Mouse (Mus musculus): ENCODE data around the gene Bsg.

Bsg gene

DNA sequence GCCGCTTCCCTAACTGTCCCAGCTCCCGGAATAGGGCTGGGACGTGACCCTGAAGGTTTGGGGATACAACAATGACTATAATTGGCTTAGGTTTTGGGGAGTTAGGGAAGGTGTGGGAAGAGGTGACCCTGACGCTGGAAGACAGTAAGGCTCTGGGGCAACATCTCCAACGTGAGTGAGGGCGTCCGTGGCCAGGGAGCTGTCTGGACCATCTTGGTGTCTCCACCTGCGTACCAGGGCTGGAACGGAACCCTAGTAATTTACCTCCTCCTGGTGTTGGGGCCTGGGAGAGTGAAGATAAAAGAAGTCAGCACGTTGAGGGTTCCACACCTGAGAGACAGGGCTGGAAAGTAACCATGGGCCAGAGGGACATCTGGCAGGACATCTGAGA is 674 bp downstream of the Bsg start:
- no peak for DNase-seq (ENCODE audit: low read depth, low spot score)

DNA sequence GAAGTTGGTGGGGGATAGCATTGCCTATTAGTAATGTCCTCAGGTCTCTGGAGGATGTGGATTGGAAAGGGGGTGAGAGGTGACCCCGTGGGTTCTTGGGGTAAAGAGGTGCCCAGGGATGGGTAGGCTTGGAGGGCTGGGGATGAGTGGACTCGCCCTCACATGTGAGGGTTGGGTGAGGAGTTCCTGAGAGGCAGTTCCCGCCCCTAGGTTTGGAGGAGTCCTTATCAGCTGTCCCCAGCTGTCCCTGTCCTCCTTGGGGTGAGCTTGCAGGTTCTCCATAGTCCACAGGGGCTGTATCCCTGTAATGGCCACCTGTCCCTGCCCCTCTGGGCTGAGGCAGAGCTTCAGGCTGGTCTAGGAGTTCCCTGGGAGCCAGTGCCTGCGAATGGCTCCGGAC is 1.7 kb downstream of the Bsg start:
- no peak for DNase-seq (ENCODE audit: low read depth, low spot score)

DNA sequence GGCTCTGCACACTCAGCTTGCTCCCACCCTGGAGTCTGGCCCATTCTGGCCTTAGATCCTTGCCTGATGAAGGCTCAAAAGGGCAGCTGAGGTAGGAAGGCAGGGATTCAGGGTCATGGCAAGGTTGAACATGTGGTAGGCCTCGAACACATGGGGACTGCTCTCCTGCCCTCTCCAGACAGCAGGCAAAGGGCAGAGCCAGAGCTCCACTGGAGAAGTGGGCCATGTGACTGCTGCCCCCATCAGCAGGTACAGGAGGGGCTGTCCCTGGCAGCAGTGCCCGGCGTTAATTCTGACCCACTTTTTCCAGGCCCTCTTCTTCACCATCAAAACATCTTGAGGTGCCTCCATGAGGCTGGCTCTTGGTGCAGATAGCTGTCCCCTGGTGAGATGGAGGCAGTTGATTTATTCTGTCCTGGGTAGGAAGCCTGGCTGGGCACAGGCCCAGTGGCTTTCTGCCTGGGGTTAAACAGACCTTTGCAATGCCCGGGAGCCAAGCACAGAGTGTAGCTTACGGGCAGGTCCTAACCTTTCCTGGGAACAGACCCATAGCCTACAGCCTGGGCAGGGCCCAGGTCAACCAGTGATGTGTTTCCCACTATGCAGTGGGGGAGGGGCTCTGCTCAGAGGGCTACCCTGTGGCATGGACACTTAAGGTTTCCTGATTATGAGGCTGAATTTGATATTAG is 2.3 kb downstream of the Bsg start:
- DNase-seq (ENCODE audit: low read depth, low spot score), result no peak

DNA sequence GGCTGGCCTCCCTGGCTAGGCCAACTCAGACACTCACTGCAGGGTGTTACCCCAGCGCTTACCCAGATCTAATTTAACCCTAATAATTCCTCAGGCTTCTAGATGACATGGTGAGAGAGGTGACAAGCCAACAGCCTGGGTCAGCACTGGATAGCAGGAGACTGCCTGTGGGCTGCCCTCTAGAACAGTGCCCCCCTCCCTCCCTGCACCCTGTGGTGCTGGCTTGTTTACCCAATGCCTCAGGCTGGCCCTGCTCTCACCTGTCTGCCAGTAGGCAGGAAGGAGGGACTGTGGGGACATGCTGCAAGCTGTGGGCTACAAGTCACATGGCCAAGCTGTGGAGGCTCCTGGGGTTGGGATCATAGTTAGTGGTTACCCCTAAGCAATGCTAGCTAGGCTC is 2.9 kb downstream of the Bsg start:
- no peak for DNase-seq (ENCODE audit: low read depth, low spot score)

DNA sequence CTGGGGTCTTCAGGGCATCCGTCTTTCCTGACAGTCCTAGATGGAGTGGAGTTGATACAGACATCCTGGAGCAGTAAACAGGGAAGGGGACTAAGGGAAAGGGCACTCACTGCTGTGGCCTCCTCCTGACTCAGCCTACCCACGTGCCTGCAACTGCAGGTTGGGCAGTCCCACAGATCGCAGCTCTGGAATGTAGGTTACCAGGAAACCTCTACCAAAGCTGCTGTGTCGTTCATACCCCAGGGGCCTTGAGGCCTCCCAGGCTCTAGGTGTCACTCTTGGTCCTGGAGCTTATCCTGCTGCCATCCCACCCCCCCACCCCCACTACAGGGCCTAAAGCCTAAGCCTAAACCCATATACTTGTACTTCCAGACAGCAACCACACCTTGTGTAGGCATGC is 3.5 kb downstream of the Bsg start:
- no peak for DNase-seq (ENCODE audit: low read depth, low spot score)

DNA sequence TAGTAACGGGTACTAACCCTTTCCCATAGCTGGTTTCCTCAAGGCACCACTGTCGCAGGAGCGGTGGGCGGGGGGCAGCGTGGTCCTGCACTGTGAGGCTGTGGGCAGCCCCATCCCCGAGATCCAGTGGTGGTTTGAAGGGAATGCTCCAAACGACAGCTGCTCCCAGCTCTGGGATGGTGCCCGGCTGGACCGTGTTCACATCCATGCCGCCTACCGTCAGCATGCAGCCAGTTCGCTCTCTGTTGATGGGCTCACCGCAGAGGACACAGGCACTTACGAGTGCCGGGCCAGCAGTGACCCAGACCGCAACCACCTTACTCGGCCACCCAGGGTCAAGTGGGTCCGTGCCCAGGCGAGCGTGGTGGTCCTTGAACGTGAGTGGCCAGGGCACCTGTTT is 4.4 kb downstream of the Bsg start:
- DNase-seq (ENCODE audit: low read depth, low spot score), result no peak

DNA sequence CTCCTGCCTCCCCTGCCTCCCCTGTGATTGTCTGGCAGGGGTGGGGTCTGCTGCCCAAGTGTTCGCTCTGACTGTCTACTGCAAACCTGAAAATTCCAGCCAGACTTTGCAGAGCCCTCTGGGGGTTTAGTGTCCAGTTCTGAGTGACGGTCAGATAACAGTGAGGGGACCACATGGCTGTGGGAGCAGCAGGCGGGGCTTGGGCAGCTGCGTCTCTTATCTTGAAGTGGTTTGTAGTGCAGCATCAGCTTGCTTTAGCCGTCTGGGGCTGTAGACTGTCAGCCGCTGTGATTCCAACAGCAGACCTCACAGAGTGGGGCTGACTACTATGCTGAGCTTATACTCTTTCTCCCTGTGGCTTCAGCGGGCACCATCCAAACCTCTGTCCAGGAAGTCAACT is 5.0 kb downstream of the Bsg start:
- no peak for DNase-seq (ENCODE audit: low read depth, low spot score)

DNA sequence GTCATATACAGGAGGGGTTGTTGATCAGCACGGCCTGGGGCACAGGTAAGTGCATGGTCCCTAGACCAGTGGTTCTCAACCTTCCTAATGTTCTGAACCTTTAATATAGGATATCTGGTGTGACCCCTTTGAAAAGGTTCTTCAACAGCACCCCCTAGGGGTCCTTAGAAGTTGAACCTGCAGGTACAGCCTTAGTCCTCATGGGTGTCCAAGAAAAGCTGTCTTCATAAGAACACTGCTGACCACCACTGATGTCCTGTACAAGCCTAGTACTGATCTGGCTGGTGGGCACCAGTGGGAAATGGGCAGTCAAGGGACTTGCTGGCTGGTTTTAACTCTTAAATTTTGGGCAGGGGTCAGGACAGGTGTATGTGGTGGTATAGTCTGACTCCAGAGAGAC is 7.7 kb downstream of the Bsg start:
- no peak for DNase-seq (ENCODE audit: low read depth, low spot score)

DNA sequence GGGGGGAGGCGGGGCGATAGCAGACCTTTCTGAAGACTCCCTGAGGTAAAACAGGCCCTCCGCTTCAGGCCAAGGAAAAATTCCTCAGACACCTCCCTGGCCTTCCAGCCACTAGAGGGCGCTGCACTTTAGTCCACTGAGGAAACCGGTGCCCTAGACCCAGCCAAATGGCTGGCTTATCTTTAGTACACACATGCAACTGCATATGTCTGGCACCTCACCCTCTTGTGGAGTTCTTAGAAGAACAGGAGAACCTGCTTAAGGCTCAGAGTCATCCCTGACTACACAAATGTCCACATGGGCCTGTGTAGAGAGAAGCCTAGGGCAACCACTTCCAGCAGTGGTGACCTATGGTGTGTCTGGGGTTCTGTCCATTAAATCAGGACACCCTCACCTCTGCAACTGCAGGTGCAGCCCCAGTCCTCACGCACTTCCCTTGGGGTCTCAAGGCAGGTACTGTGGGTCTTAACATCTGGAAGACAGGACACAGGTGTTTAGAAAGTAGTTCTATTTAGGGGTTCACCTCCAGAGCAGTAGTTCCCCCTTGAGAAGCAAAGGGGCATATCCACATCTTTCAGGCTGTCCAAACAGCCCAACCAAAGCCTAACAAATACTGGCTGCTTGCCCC is 8.3 kb downstream of the Bsg start:
- no peak for DNase-seq (ENCODE audit: low read depth, low spot score)

DNA sequence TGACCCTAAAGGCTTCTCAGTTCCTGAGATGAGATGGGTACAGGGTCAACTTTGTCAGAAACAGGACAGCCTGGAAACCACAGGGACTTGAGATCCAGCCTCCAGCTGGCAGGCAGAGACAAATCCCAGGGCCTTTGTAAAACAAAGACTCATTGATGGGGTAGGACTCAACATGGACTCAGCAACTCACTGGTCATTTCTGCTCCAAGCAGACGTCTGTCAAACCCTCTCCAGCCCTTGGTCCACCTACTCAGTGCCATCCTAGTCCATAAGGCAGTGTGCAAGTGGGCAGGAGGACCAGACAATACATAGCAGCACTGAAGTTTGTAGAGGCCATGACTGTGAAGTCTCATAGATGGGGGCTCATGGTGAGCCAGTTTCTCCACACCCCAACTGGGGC is 8.9 kb downstream of the Bsg start:
- DNase-seq (ENCODE audit: low read depth, low spot score), result no peak

DNA sequence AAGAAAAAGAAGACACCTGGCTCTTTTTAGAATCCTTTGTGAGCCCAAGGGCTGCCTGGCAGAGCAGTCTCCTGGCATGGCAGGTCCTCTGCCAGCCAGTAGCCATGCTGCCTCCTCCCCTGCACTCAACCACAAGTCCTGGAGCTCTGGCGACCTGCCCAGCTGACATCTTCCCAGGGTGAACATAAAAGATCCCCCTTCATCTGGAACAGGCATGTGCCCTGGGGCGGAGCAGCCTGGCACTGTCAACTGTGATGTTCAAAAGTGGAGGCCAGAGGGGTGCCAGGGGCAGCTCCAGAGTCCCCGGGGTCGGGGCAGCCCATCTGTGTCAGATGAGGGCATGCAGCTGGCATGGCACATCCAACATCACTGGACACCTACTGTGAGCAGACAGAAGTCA is 10.7 kb downstream of the Bsg start:
- DNase-seq (ENCODE audit: low read depth, low spot score), result no peak

DNA sequence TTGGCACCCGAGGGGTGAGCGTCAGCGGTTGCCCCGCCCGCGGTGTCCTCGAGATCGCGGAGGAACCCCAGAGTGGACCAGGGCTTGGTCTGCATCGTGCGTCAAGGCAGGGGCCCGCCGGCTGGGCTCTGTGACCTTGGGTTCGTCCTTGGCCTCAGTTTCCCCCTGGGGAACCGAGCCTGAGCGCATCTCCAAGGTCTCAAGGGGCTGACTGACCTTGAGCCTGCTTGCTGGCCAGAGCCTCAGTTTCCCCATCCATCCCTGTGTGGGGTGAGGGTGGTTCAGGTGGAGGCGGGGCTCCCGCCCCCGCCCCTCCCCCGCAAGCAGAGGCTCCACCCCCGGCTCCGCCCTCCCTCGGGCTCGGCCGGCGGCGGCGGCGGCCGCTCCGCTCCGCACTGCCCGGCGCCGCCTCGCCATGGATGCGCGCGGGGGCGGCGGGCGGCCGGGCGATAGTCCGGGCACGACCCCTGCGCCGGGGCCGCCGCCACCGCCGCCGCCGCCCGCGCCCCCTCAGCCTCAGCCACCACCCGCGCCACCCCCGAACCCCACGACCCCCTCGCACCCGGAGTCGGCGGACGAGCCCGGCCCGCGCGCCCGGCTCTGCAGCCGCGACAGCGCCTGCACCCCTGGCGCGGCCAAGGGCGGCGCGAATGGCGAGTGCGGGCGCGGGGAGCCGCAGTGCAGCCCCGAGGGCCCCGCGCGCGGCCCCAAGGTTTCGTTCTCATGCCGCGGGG is 12.1 kb downstream of the Bsg start, which contains the start of gene Hcn2:
Gene Hcn2, plus strand, starts transcription at position 381 of the 734 bp plus-strand sequence.
- no peak for DNase-seq (ENCODE audit: low read depth, low spot score)

DNA sequence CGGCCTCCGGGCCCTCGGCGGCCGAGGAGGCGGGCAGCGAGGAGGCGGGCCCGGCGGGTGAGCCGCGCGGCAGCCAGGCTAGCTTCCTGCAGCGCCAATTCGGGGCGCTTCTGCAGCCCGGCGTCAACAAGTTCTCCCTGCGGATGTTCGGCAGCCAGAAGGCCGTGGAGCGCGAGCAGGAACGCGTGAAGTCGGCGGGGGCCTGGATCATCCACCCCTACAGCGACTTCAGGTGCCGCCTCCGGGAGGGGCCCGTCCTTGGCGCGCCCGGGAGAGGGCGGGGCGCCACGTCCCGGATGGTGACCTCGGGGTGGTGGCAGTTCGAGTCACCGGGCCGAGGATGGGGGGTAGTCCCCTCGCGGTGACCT is 12.7 kb downstream of the Bsg start:
- DNase-seq (ENCODE audit: low read depth, low spot score), result no peak

DNA sequence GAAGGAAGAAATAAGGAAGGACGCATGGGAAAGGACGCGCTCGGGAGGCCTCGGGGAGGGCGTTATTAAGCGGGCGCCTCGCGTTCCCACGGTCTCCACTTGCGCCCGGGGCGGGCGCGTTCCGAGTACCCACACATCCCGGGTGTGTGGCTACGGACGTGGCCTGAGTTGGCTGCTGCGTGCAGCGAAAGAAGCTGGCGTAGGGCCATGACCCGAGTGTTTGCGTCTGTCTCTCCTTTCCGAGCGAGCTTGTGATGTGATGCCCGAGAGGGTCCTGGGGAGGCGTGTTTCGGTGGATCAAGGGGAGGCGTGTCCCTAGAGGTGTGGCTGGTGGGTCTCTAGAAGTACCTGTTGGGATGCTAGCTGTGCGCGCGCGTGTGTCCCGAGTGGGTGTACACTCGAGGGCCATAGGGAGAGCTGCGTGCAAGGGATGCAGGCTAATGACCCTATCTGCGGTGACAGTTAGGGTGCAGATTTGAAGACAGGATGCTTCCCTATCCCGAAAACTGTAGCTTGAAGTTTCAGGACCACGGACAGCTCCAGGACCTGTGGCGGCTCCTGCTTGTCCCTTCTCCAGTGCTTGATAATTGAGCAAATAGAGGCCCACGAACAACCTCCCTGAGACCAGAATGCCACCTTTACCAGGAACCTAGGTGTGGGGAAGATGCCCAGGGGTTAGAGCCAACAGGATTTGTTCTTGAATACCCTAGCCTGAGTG is 13.5 kb downstream of the Bsg start:
- DNase-seq (ENCODE audit: low read depth, low spot score), result no peak

DNA sequence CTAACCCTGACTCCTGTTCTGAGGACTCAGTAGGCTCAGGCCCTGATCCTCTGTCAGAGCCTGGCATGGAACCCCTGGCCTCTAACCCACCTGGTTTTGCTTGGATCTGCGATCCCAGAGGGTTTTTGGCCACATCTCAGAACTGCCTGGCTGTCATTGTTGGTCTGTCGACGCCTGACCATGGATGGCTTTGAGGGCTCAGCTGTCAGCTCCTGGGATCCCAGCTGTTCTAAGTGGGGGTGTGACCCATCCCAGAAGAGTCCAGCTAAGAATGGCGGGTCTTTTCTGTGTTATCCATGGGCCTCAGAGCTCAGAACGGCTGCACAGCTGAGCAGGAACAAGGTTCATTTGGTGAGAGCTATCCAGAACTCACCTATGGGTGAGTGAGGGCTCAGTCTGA is 16.8 kb downstream of the Bsg start:
- no peak for DNase-seq (ENCODE audit: low read depth, low spot score)

DNA sequence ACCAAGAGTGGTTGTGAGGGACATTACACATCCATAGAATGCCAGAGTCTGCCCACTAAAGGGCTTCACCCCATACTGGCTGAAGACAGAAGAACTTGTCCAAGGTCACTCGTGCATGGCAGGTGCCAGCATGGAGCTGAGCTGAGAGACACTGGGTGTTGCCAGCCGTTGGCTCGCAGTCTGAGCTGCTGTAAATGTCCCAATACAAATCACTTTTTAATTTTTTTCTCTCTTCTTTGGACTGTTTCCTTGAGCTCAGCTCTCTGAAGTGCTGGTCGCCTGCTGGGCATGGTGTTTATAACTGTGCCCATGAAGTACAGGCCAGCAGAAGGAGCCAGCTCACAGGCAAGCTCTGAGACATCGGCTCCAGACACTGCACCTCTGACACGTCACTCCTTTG is 18.8 kb downstream of the Bsg start:
- DNase-seq (ENCODE audit: low read depth, low spot score), result no peak

DNA sequence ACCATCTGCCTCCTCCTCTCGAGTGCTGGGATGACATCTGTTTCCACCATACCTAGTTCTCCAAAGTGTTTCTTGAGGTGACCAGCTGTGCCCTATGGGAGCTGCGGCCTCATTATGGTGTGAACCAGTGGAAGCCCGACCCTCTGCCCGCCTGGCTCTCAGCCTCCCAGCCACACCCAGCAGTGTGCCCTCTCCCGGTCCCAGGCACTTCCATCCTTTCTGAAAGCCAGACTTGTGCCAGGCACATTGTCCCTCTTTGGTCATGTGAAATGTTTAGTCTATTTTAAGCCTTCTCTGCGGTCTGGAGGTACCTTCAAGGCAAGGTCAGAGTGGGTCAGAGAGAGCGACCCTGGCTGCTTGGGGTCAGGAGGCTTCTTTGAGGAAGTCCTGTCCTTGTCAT is 19.4 kb downstream of the Bsg start:
- DNase-seq (ENCODE audit: low read depth, low spot score), result no peak

DNA sequence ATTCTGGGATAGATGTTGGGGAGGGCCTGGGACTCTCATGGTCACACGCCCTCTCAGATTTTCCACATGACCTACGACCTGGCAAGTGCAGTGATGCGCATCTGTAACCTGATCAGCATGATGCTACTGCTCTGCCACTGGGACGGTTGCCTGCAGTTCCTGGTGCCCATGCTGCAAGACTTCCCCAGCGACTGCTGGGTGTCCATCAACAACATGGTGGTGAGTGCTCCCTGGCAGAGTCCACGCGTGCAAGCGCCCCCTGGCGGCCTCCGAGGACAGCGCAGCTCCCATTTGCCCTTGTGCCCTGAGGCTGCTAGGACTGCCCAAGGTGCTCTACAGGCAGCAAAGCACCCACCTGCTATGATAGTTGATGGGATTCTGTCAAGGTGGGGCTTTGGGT is 21.8 kb downstream of the Bsg start:
- DNase-seq (ENCODE audit: low read depth, low spot score), result no peak

DNA sequence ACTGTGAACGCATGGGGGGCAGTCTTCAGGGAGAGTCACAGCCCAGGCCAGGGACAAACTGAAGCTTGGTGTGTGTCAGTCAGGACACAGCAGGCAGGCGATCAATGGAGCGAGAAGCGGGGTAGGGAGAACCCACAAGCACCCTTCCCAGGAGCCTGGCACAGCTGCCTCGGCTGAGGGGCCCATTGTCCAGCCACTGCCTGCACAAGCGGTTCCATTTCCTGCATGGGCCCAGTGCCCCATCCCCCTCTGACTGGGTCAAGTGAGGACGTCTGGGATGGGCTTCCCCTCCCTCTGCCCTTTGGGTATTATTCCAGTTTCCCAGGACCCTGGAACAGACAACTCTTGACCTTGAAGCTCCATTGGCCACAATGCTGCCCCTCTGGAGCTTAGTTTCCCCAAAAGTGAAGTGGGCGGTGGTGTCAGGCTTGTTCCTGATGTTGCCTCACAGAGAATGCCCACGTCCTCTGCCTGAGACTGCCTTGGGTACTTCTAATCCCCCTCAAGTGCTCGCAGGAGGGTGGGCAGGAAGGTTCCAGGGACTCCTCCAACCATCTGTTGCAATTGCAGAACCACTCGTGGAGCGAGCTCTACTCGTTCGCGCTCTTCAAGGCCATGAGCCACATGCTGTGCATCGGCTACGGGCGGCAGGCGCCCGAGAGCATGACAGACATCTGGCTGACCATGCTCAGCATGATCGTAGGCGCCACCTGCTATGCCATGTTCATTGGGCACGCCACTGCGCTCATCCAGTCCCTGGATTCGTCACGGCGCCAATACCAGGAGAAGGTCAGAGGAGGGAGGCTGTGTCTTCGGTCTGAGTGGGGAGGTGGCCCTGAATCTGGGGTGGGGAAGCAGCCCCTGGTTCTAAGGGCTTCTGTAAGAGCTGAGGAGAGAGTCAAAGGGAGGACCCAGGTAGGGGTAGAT is 24.3 kb downstream of the Bsg start:
- no peak for DNase-seq (ENCODE audit: low read depth, low spot score)

DNA sequence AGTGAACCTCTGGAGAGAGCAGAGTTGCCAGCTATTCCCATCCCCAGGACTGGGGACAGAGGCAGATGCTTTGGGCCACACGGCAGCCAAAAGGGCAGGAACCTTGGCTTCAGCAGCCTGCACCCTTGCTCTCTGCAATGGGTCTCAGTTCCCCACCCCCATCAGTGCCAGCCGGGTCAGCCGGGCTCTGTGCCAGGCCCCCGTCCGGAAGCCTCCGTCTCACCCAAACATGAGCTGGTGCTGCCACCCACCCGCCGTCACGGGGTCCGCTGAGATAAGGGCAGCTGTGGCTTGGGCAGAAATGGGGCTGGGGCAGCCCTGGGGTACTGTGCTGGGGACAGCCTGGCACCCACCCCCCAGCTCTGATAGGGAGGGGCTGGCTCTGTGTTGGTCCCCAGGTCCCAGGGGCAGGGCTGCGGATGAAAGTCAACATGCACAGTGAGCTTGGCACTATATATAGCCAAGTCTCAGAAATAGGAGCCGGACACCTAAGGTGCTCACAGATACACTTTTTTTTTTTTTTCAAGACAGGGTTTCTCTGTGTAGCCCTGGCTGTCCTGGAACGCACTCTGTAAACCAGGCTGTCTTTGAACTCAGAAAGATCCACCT is 25.2 kb downstream of the Bsg start:
- no peak for DNase-seq (ENCODE audit: low read depth, low spot score)

DNA sequence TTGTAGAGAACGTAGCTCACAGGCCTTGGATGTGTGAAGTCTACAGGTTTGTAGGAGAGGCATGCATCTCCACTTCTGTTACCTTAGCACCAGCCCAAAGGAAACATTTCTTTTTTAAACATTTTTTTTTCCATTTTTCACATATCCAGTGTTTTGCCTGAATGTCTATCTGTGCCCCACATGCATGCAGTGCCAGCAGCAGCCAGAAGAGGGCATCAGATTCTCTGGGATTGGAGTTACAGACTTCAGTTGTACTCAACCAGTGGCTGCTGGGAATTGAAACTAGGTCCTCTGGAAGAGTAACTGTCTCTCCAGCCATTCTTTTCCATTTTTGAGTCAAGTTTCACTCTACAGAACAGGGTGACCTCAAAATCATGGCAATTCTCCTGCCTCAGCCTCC is 28.2 kb downstream of the Bsg start:
- DNase-seq (ENCODE audit: low read depth, low spot score), result no peak

Data from brain, embryonic 18.5 days (tissue).